Mouse (Mus musculus) forebrain, embryonic 12.5 days (tissue): Measurements from ENCODE around the gene Hsd11b2. TPM values are rescaled to one million over a fixed set of nuclear protein-coding genes. Genes with fewer than 3 reads are reported as not detected.

Experiments used
- ATAC-seq: fragments of 200-750 bp; cut with Nextera tagmentation; 2 replicates; pipeline ENCODE4 v1.8.0; 2017; ENCODE audit warnings: moderate TSS enrichment; ENCODE audit not compliant: low FRiP score
- H3K27ac ChIP-seq: fragments of 300-500 bp; sonication (generic); 2 replicates; pipeline ENCODE4 v1.5.1; 2016; ENCODE audit warnings: mild to moderate bottlenecking
- H3K27me3 ChIP-seq: fragments of 300-500 bp; sonication (generic); 2 replicates; pipeline ENCODE4 v1.6.1; 2016; ENCODE audit warnings: mild to moderate bottlenecking
- H3K36me3 ChIP-seq: fragments of 300-500 bp; sonication (generic); replicated peaks from 2 replicates; pipeline ENCODE4 v1.6.1; 2016; ENCODE audit warnings: mild to moderate bottlenecking
- H3K4me1 ChIP-seq: fragments of 300-500 bp; sonication (generic); 2 replicates; pipeline ENCODE4 v1.6.1; 2016
- H3K4me2 ChIP-seq: fragments of 300-500 bp; sonication (generic); 2 replicates; pipeline ENCODE4 v1.6.1; 2016; ENCODE audit warnings: mild to moderate bottlenecking, moderate library complexity
- H3K4me3 ChIP-seq: fragments of 300-500 bp; sonication (generic); replicated peaks from 2 replicates; pipeline ENCODE4 v1.5.1; 2016; ENCODE audit warnings: mild to moderate bottlenecking
- H3K9ac ChIP-seq: fragments of 300-500 bp; sonication (generic); 2 replicates; pipeline ENCODE4 v1.6.1; 2016; ENCODE audit warnings: mild to moderate bottlenecking
- H3K9me3 ChIP-seq: fragments of 300-500 bp; sonication (generic); 2 replicates; pipeline ENCODE4 v1.6.1; 2016
- polyA plus RNA-seq: library from polyadenylated mRNA; unstranded; fragments of >200 nt; fragmentation: Nextera tagmentation; extraction: Ambion mirVana; gene quantifications from 2 replicates; pipeline ENCODE4 v1.2.1, GENCODE M21; 2016

Gene Hsd11b2
- polyA plus RNA-seq, 1 experiment from 2014 or later, result 12.0 TPM

- Histone ChIP-seq H3K27ac (no peak overlapping the region), H3K4me1 (no peaks in the 10 kb centered on the region), H3K4me3 (no peak overlapping the region), H3K9ac (no peak overlapping the region), H3K27me3 (no peaks in the 10 kb centered on the region), H3K36me3 (no peaks in the 10 kb centered on the region), H3K9me3 (no peaks in the 10 kb centered on the region), H3K4me2 (no peak overlapping the region)
- ATAC-seq, result no peak
Measured at GRCm38 (mm10) chr8:105573427-105573826, 54.9 kb downstream of the Hsd11b2 start.

Other genes starting within 250 kb of the Hsd11b2 start
- 0.11 TPM in 1 of 2 replicates, not detected in the other for gene Hsf4, start 249.0 kb upstream of the Hsd11b2 start, polyA plus RNA-seq
- gene Nol3, start 242.6 kb upstream of the Hsd11b2 start, polyA plus RNA-seq, result 3.3 TPM in 2 replicates
- gene 4931428F04Rik, start 228.9 kb upstream of the Hsd11b2 start, polyA plus RNA-seq, result 47.6 and 53.0 TPM in 2 replicates
- gene Exoc3l, start 222.7 kb upstream of the Hsd11b2 start, polyA plus RNA-seq, result 10.4 and 11.2 TPM in 2 replicates
- gene E2f4, start 221.1 kb upstream of the Hsd11b2 start, polyA plus RNA-seq, result 79.1 and 80.1 TPM in 2 replicates
- 1.3 and 1.4 TPM in 2 replicates for gene Elmo3, start 213.2 kb upstream of the Hsd11b2 start, polyA plus RNA-seq
- 0.78 and 1.1 TPM in 2 replicates for gene Lrrc29, start 192.5 kb upstream of the Hsd11b2 start, polyA plus RNA-seq
- 87.5 and 89.7 TPM in 2 replicates for gene Tmem208, start 192.4 kb upstream of the Hsd11b2 start, polyA plus RNA-seq
- 1.4 and 1.6 TPM in 2 replicates for gene Fhod1, start 170.8 kb upstream of the Hsd11b2 start, polyA plus RNA-seq
- 5.6 and 6.4 TPM in 2 replicates for gene Slc9a5, start 169.9 kb upstream of the Hsd11b2 start, polyA plus RNA-seq
- gene Plekhg4, start 145.5 kb upstream of the Hsd11b2 start, polyA plus RNA-seq, result 1.2 TPM in 2 replicates
- 0.13 TPM in 1 of 2 replicates, not detected in the other for gene Kctd19, start 105.3 kb upstream of the Hsd11b2 start, polyA plus RNA-seq
- gene Lrrc36, start 105.2 kb upstream of the Hsd11b2 start, polyA plus RNA-seq, result 1.2 and 1.4 TPM in 2 replicates
- 39.9 and 41.3 TPM in 2 replicates for gene Tppp3, start 47.2 kb upstream of the Hsd11b2 start, polyA plus RNA-seq
- 24.7 and 26.1 TPM in 2 replicates for gene Zdhhc1, start 21.9 kb upstream of the Hsd11b2 start, polyA plus RNA-seq
- gene Atp6v0d1, start 47.3 kb downstream of the Hsd11b2 start, polyA plus RNA-seq, result 94.3 and 95.4 TPM in 2 replicates
- 17.3 and 18.8 TPM in 2 replicates for gene Ripor1, start 86.5 kb downstream of the Hsd11b2 start, polyA plus RNA-seq
- gene Ctcf, start 117.8 kb downstream of the Hsd11b2 start, polyA plus RNA-seq, result 163 and 165 TPM in 2 replicates
- gene Agrp, start 118.6 kb downstream of the Hsd11b2 start, polyA plus RNA-seq, result 0.61 and 1.2 TPM in 2 replicates
- 4.9 and 5.2 TPM in 2 replicates for gene Carmil2, start 167.5 kb downstream of the Hsd11b2 start, polyA plus RNA-seq
- gene Acd, start 182.3 kb downstream of the Hsd11b2 start, polyA plus RNA-seq, result 83.0 and 88.7 TPM in 2 replicates
- gene Pard6a, start 182.4 kb downstream of the Hsd11b2 start, polyA plus RNA-seq, result 28.9 and 32.5 TPM in 2 replicates
- 0.27 and 0.32 TPM in 2 replicates for gene 4933405L10Rik, start 188.9 kb downstream of the Hsd11b2 start, polyA plus RNA-seq
- 35.7 and 37.0 TPM in 2 replicates for gene Enkd1, start 189.5 kb downstream of the Hsd11b2 start, polyA plus RNA-seq
- 57.1 and 57.4 TPM in 2 replicates for gene Gfod2, start 239.9 kb downstream of the Hsd11b2 start, polyA plus RNA-seq